Mouse (Mus musculus) limb, embryonic 13.5 days (tissue): Measurements from ENCODE around the gene Gipc2. TPM values are rescaled to one million over a fixed set of nuclear protein-coding genes. Genes with fewer than 3 reads are reported as not detected.
"Not testable (repeated sequence)": the region's sequence is repeated elsewhere in the genome, so short reads cannot be mapped to it uniquely, and the experiment has no call there.

Experiments used
- ATAC-seq: fragments of 200-750 bp; cut with Nextera tagmentation; 2 replicates; pipeline ENCODE4 v1.8.0; 2017; ENCODE audit warnings: low read depth, moderate number of reproducible peaks, moderate TSS enrichment; ENCODE audit not compliant: low FRiP score
- H3K27ac ChIP-seq: fragments of 300-500 bp; sonication (generic); 2 replicates; pipeline ENCODE4 v1.5.1; 2015; ENCODE audit warnings: inconsistent platforms, mild to moderate bottlenecking, moderate library complexity
- H3K27me3 ChIP-seq: fragments of 300-500 bp; sonication (generic); 2 replicates; pipeline ENCODE4 v1.6.1; 2015; ENCODE audit warnings: mild to moderate bottlenecking, inconsistent platforms
- H3K36me3 ChIP-seq: fragments of 300-500 bp; sonication (generic); 2 replicates; pipeline ENCODE4 v1.6.1; 2015; ENCODE audit warnings: inconsistent platforms, mild to moderate bottlenecking, moderate library complexity
- H3K4me1 ChIP-seq: fragments of 300-500 bp; sonication (generic); 2 replicates; pipeline ENCODE4 v1.6.1; 2015; ENCODE audit warnings: inconsistent platforms
- H3K4me2 ChIP-seq: fragments of 300-500 bp; sonication (generic); replicated peaks from 2 replicates; pipeline ENCODE4 v1.6.1; 2015; ENCODE audit warnings: inconsistent platforms, mild to moderate bottlenecking, moderate library complexity
- H3K4me3 ChIP-seq: fragments of 300-500 bp; sonication (generic); 2 replicates; pipeline ENCODE4 v1.5.1; 2015; ENCODE audit warnings: moderate library complexity, mild to moderate bottlenecking, inconsistent platforms
- H3K9ac ChIP-seq: fragments of 300-500 bp; sonication (generic); 2 replicates; pipeline ENCODE4 v1.6.1; 2015; ENCODE audit warnings: mild to moderate bottlenecking, inconsistent platforms
- H3K9me3 ChIP-seq: fragments of 300-500 bp; sonication (generic); 2 replicates; pipeline ENCODE4 v1.6.1; 2016; ENCODE audit warnings: inconsistent platforms
- WGBS: fragments of 180-500 bp; shearing (Covaris S2); methylation state at CpG from one replicate; pipeline ENCODE4 v1.1.7; 2015; 5-methylcytosine and 5-hydroxymethylcytosine counted together
- polyA plus RNA-seq: library from polyadenylated mRNA; unstranded; fragments of >200 nt; fragmentation: Nextera tagmentation; extraction: Ambion mirVana; gene quantifications from 2 replicates; pipeline ENCODE4 v1.2.1, GENCODE M21; 2015

The Gipc2 gene
- polyA plus RNA-seq, 1 experiment from 2014 or later: 2.7 TPM

DNA sequence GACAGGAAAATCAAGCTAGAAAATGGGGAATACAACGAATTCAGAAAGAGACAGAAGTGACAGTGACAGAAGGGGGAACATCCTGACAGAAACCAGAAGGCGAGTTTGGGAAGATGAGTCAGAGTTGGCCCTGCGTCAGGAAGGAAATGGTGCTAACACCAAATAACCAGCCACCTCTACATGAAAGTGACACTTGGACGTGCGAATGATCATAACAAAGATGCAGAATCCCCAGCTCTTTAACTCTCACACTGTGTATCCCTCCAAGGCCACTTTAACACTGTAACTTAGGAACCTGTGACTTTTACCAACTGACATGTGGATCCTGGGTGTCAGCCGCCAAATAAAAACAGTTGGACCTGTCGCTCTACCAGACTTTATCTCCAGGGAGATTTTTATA, 16.6 kb downstream of the Gipc2 start:
- peaks cover 13% of the 10 kb centered on the region for H3K4me1 ChIP-seq
- H3K9me3 ChIP-seq: no peaks in the 10 kb centered on the region
- no peaks in the 10 kb centered on the region for H3K36me3 ChIP-seq
- no peak overlapping the region for H3K27ac ChIP-seq
- 67% methylated on average over 7 of the region's 7 CpGs for WGBS
- no peak overlapping the region for H3K4me3 ChIP-seq
- no peak overlapping the region for H3K9ac ChIP-seq
- no peak overlapping the region for H3K4me2 ChIP-seq
- H3K27me3 ChIP-seq: no peaks in the 10 kb centered on the region
- ATAC-seq: no peak

DNA sequence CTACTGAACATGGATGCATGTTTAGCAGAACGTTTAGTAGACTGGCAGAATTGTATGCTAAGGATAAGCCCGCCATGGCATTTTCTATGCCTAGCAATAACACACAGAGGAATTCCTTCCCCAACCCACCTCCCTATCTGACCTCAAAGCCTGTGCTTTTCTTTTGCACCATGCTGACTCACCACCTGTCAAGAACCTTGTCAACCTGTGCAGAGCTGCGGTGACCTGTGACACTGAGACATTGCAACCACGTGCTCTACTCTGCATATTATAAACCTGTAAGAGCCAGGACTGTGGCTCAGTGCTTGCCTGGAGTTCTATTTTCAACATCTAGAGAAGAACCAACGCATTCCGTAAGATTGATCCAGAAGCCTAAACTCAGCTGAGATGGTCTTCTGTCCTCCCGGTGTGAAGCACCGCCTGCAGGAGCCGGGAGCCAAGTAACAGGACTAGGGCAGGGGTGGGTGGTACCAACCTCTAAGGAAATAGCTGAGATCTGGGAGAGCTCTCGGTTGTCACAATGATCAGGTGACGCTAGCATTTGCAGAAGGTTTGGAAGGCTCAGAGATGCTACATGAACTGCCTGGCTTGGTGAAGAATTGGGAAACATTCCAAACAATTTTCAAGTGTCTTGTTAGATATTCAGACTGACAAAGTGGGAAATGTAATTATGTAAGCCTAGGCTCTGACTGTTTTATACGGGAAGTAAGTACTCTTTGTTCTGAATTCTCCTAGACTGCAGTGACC, 18.8 kb downstream of the Gipc2 start:
- WGBS: 67% methylated on average over 12 of the region's 12 CpGs
- Histone ChIP-seq H3K4me3 (no peak overlapping the region), H3K9me3 (no peaks in the 10 kb centered on the region), H3K4me1 (peaks cover 13% of the 10 kb centered on the region), H3K27me3 (no peaks in the 10 kb centered on the region), H3K9ac (no peak overlapping the region), H3K4me2 (no peak overlapping the region), H3K27ac (no peak overlapping the region), H3K36me3 (no peaks in the 10 kb centered on the region)
- ATAC-seq: no peak

DNA sequence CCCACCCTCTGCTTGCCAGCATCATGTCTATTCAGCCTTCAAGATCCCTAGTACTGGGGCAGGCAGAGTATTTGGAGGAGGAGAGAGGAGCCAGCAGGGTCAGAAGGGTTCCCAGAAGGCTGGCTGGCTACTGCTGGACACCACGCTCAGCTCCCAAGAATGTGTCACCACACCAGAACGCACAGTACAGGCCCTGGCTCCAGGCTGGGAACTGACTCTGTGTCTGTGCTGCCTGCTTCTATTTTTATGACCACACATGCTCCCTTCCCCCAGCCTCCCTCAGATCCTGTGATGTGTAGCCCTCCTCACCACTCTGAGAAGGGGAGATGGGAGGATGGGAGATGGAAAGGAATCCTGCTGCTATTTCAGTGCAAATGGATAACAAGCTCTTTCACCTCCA, 20.8 kb downstream of the Gipc2 start:
- peak overlapping the region; percentile 43; the same call in 1 of the 2 replicates for H3K9ac ChIP-seq
- no peak overlapping the region for H3K4me2 ChIP-seq
- H3K4me1 ChIP-seq: peaks cover 13% of the 10 kb centered on the region
- no peak overlapping the region for H3K27ac ChIP-seq
- no peaks in the 10 kb centered on the region for H3K9me3 ChIP-seq
- no peaks in the 10 kb centered on the region for H3K27me3 ChIP-seq
- no peak overlapping the region for H3K4me3 ChIP-seq
- H3K36me3 ChIP-seq: no peaks in the 10 kb centered on the region
- peak; percentile 90 for ATAC-seq
- WGBS: 27% methylated on average over 2 of the region's 2 CpGs

GRCm38 (mm10) chr3:152142989-152143695, 22.9 kb downstream of the Gipc2 start:
- no peaks in the 10 kb centered on the region for H3K36me3 ChIP-seq
- no peak overlapping the region for H3K27ac ChIP-seq
- no peaks in the 10 kb centered on the region for H3K9me3 ChIP-seq
- no peak overlapping the region for H3K4me2 ChIP-seq
- no peak for ATAC-seq
- no peaks in the 10 kb centered on the region for H3K27me3 ChIP-seq
- H3K9ac ChIP-seq: no peak overlapping the region
- H3K4me3 ChIP-seq: no peak overlapping the region
- peaks cover 13% of the 10 kb centered on the region for H3K4me1 ChIP-seq
- 67% methylated on average over 6 of the region's 6 CpGs for WGBS

- no peak overlapping the region for H3K4me2 ChIP-seq
- WGBS: 57% methylated on average over 3 of the region's 3 CpGs
- no peak overlapping the region for H3K4me3 ChIP-seq
- no peak overlapping the region for H3K9ac ChIP-seq
- H3K4me1 ChIP-seq: peaks cover 10% of the 10 kb centered on the region
- H3K27ac ChIP-seq: no peak overlapping the region
- no peaks in the 10 kb centered on the region for H3K9me3 ChIP-seq
- no peaks in the 10 kb centered on the region for H3K36me3 ChIP-seq
- H3K27me3 ChIP-seq: no peaks in the 10 kb centered on the region
- ATAC-seq: no peak
These were observed 23.9 kb downstream of the Gipc2 start for GRCm38 (mm10) chr3:152142146-152142545.

DNA sequence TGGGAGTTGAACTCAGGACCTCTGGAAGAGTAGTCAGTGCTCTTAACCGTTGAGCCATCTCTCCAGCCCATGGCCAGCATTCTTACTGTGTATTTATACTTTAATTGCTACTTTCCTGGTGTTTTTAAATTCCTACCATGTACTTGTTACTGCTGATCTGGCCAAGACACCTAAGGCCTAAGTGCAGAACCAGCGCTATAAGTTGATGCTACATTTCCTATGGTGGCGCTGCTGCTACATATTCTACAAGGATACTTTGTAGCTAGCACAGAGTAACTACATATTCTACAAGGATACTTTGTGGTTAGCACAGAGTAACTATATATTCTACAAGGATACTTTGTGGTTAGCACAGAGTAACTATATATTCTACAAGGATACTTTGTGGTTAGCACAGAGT, 26.7 kb downstream of the Gipc2 start:
- H3K27me3 ChIP-seq, H3K4me1 ChIP-seq, H3K9me3 ChIP-seq, H3K36me3 ChIP-seq, H3K9ac ChIP-seq, H3K4me3 ChIP-seq, H3K27ac ChIP-seq, ATAC-seq, H3K4me2 ChIP-seq: not testable (repeated sequence)
- WGBS: 87% methylated on average over 3 of the region's 3 CpGs

DNA sequence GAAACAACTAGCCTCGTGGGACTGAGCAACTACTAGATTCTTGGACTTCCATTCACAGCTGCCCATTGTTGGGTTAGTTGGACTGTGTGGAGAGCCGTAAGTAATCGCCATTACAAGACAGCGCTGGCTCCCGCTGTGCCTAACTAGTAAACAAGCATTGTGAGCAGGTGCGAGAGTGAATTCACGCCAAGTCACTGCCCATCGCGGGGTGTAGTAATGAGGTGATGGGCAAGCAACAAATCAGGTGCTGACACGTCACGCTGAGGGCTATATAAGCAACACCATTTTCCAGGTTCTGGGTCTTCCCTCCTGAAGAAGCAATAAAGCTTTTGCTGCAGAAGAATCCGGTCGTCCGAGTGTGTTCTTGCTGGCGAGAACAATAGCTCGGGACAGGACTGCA, 29.9 kb downstream of the Gipc2 start:
- not testable (repeated sequence) for H3K36me3 ChIP-seq, H3K4me3 ChIP-seq, H3K4me1 ChIP-seq, H3K27ac ChIP-seq, H3K9ac ChIP-seq, H3K9me3 ChIP-seq, ATAC-seq, H3K4me2 ChIP-seq, H3K27me3 ChIP-seq
- 84% methylated on average over 16 of the region's 16 CpGs for WGBS

DNA sequence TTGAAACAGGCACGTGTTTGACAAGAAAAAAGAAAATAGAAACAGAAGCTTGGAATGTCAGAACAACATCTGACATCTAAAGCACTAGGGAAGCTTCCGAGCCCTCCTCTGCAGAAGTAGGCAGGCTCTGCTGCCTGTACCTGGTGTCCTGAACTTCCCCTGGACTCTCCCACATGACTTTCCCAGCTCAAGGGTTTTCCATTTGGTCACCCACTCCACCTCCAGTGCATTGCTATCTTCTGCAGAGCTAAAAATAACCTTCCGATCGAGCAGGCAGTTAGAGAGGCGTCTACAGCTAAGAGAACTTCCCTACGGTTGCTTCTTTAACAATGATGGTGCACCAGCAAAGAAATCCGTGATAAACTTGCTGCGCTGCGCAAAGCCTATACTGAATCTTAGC, 32.4 kb downstream of the Gipc2 start:
- no peak for ATAC-seq
- WGBS: 85% methylated on average over 9 of the region's 9 CpGs
- Histone ChIP-seq H3K27me3 (no peaks in the 10 kb centered on the region), H3K9ac (no peak overlapping the region), H3K4me1 (no peaks in the 10 kb centered on the region), H3K27ac (no peak overlapping the region), H3K4me3 (no peak overlapping the region), H3K36me3 (no peaks in the 10 kb centered on the region), H3K4me2 (no peak overlapping the region), H3K9me3 (no peaks in the 10 kb centered on the region)

DNA sequence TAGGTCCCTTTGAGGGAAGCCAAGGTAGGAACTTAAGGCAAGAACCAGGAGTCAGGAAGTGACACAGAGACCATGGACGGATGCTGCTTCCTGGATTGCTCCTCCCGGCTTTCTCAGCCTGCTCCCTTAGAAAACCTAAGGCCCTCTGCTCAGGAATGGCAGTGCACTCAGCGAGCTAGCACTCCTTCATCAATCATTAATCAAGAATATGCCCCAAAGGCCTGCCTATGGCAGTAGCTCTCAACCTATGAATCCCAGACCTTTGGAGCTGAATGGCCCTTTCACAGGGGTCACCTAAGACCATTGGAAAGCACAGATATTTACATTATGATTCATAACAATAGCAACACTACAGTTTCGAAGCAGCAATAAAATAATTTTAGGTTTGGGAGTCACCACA, 35.1 kb downstream of the Gipc2 start:
- Histone ChIP-seq H3K27me3 (no peaks in the 10 kb centered on the region), H3K4me1 (no peaks in the 10 kb centered on the region), H3K9ac (no peak overlapping the region), H3K4me3 (no peak overlapping the region), H3K4me2 (no peak overlapping the region), H3K27ac (no peak overlapping the region), H3K9me3 (no peaks in the 10 kb centered on the region), H3K36me3 (no peaks in the 10 kb centered on the region)
- no peak for ATAC-seq
- WGBS: 79% methylated on average over 4 of the region's 4 CpGs

GRCm38 (mm10) chr3:152129426-152129825, 36.6 kb downstream of the Gipc2 start:
- not testable (repeated sequence) for H3K4me2 ChIP-seq, H3K27ac ChIP-seq, H3K4me1 ChIP-seq, H3K4me3 ChIP-seq, H3K36me3 ChIP-seq, H3K9me3 ChIP-seq, H3K9ac ChIP-seq, ATAC-seq, H3K27me3 ChIP-seq
- 95% methylated on average over 4 of the region's 4 CpGs for WGBS

GRCm38 (mm10) chr3:152128631-152129030, 37.4 kb downstream of the Gipc2 start:
- no peak for ATAC-seq

GRCm38 (mm10) chr3:152127144-152127543, 38.9 kb downstream of the Gipc2 start:
- Histone ChIP-seq H3K27ac (no peak overlapping the region), H3K4me3 (no peak overlapping the region), H3K4me1 (peaks cover under 1% of the 10 kb centered on the region; the same call in 1 of the 2 replicates), H3K27me3 (no peaks in the 10 kb centered on the region), H3K9me3 (no peaks in the 10 kb centered on the region), H3K9ac (no peak overlapping the region), H3K4me2 (no peak overlapping the region), H3K36me3 (no peaks in the 10 kb centered on the region)
- WGBS: 64% methylated on average over 7 of the region's 7 CpGs
- ATAC-seq: no peak

More at GRCm38 (mm10) chr3:152128631-152129030, 37.4 kb downstream of the Gipc2 start:
- H3K4me3 ChIP-seq: no peak overlapping the region
- H3K9me3 ChIP-seq: no peaks in the 10 kb centered on the region
- no peak overlapping the region for H3K27ac ChIP-seq
- H3K4me1 ChIP-seq: no peaks in the 10 kb centered on the region
- H3K27me3 ChIP-seq: no peaks in the 10 kb centered on the region
- 82% methylated on average over 7 of the region's 7 CpGs for whole genome bisulfite sequencing
- no peaks in the 10 kb centered on the region for H3K36me3 ChIP-seq
- no peak overlapping the region for H3K4me2 ChIP-seq
- H3K9ac ChIP-seq: no peak overlapping the region
